Mouse (Mus musculus): ENCODE measurements around the gene Glmp.

DNA sequence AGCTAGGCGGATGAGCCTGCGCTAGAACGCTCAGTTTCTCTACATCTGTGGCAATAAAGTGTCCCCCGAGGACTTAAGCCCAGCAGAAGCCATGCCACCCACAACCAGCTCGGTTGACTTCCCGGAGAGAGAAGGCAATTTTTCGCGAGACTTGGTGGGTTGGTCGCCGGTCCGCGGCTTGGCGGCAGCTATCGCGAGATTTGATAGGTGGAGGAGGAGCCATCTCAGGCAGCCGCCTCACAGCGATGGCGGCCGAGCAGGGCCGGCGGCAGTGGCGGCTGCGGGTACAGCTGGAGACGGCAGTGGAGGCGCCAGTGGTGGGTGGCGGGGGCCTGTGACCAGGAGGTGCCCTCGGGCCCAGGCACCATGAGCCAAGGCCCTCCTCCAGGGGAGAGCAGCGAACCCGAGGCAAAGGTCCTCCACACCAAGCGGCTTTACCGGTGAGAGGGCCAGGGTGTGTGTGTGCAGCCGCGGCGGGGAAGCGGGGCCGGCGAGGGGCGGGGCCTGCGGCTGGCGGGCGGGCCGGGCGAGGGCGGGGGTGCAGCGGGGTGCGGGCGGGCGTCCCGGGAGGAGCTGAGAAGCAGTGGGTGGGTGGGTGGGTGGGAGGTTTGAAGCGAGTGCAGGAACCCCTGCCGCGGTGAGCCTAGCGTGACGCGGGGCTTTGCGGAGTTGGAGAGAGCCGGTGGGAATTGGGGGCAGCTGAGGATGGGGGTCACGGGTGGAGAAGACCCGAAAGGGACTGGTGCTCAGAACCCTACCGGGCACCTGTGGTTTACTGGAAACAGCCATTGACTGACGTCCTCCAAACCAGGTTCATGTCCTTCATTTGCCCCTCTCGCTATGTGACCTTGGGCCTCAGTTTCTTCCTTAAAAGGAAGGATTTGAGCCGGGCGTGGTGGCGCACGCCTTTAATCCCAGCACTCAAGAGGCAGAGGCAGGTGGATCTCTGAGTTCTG, 11.5 kb downstream of the Glmp start, which contains the start of the genes Tmem79 and Smg5:
- TF ChIP-seq CTCF (IDR thresholded peaks at IDR 0.05; ENCODE audit: borderline replicate concordance, extremely low read depth, insufficient read depth, insufficient read length) (no peak), POLR2A (IDR thresholded peaks at IDR 0.05; ENCODE audit: borderline replicate concordance, extremely low read depth, insufficient read depth, insufficient read length, poor library complexity, severe bottlenecking) (peak; percentile 97)
